Mouse (Mus musculus) liver, embryonic 14.5 days (tissue): ENCODE results near the gene Ttc5. TPM values are rescaled to one million over a fixed set of nuclear protein-coding genes. Genes with fewer than 3 reads are reported as not detected.
A peak's percentile ranks its signal among the peaks of the same experiment; 100 is the strongest.

Experiments
- ATAC-seq: fragments of 200-750 bp; cut with Nextera tagmentation; 2 replicates; pipeline ENCODE4 v1.8.0; 2017; ENCODE audit warnings: moderate number of reproducible peaks, mild to moderate bottlenecking, moderate library complexity; ENCODE audit not compliant: insufficient read depth
- DNase-seq, 3 experiments: peaks; one replicate each; pipeline ENCODE4 v3.0.0-alpha.2; 2012 to 2013; ENCODE audit warnings: low read depth in 3 of 3, low spot score in 3 of 3
- H3K27ac ChIP-seq: fragments of 300-500 bp; sonication (generic); 2 replicates; pipeline ENCODE4 v1.5.1; 2014; ENCODE audit warnings: moderate library complexity, mild to moderate bottlenecking, control low read depth, inconsistent platforms
- H3K27me3 ChIP-seq: fragments of 300-500 bp; sonication (generic); 2 replicates; pipeline ENCODE4 v1.6.1; 2014; ENCODE audit warnings: mild to moderate bottlenecking, low read length, moderate library complexity; ENCODE audit not compliant: control insufficient read depth, insufficient read depth
- H3K36me3 ChIP-seq: fragments of 300-500 bp; sonication (generic); replicated peaks from 2 replicates; pipeline ENCODE4 v1.6.1; 2014; ENCODE audit warnings: low read depth; ENCODE audit not compliant: control insufficient read depth, insufficient read depth
- H3K4me1 ChIP-seq, 2 experiments: fragments of 200-500 bp in 1 of 2; fragments of 300-500 bp in 1 of 2; sonication (generic) in 1 of 2; replicated peaks; 2 replicates each; pipeline ENCODE4 v1.6.1; 2012 to 2014; ENCODE audit warnings: antibody characterized with exemption in 1 of 2, inconsistent platforms in 1 of 2, low read length in 1 of 2; ENCODE audit not compliant: control insufficient read depth in 2 of 2, insufficient read depth in 2 of 2
- H3K4me2 ChIP-seq: fragments of 300-500 bp; sonication (generic); 2 replicates; pipeline ENCODE4 v1.6.1; 2014; ENCODE audit warnings: low read depth, mild to moderate bottlenecking, control low read depth, moderate library complexity
- H3K4me3 ChIP-seq, 2 experiments: fragments of 200-500 bp in 1 of 2; fragments of 300-500 bp in 1 of 2; sonication (generic) in 1 of 2; 2 replicates each; pipeline ENCODE4 v1.5.1; 2012 to 2014; ENCODE audit warnings: low read depth in 2 of 2, low read length in 2 of 2, mild to moderate bottlenecking in 2 of 2, control low read depth in 1 of 2, inconsistent platforms in 1 of 2, moderate library complexity in 1 of 2; ENCODE audit not compliant: insufficient read depth in 1 of 2
- H3K9ac ChIP-seq: fragments of 300-500 bp; sonication (generic); replicated peaks from 2 replicates; pipeline ENCODE4 v1.6.1; 2014; ENCODE audit warnings: mild to moderate bottlenecking, control low read depth, moderate library complexity
- H3K9me3 ChIP-seq: fragments of 300-500 bp; sonication (generic); 2 replicates; pipeline ENCODE4 v1.6.1; 2016; ENCODE audit warnings: low read length, mixed read lengths; ENCODE audit not compliant: control insufficient read depth
- CTCF ChIP-seq: IDR thresholded peaks from 2 replicates; pipeline ENCODE4 v1.5.1; 2016; ENCODE audit warnings: antibody characterized with exemption, low read depth, control low read depth
- EP300 ChIP-seq: IDR thresholded peaks from 2 replicates; pipeline ENCODE4 v1.6.1; 2016; ENCODE audit warnings: antibody characterized with exemption, low read depth
- WGBS: fragments of 180-500 bp; shearing (Covaris S2); extraction: QIAGEN DNeasy Blood & Tissue Kit; methylation state at CpG from one replicate; pipeline ENCODE4 v1.1.7; 2014; ENCODE audit not compliant: insufficient replicate concordance; 5-methylcytosine and 5-hydroxymethylcytosine counted together
- polyA plus RNA-seq, 2 experiments: library from polyadenylated mRNA; depleted of rRNA in 1 of 2; stranded (reverse) in 1 of 2; unstranded in 1 of 2; fragments of >200 nt; fragmentation: Nextera tagmentation in 1 of 2; extraction: Ambion mirVana in 1 of 2; gene quantifications; 2 replicates each; pipeline versions ENCODE4 v1.2.1 to v1.2.3; 2012 to 2014

Ttc5 gene
- polyA plus RNA-seq, 2 experiments = 10.8 to 19.8 TPM

DNA sequence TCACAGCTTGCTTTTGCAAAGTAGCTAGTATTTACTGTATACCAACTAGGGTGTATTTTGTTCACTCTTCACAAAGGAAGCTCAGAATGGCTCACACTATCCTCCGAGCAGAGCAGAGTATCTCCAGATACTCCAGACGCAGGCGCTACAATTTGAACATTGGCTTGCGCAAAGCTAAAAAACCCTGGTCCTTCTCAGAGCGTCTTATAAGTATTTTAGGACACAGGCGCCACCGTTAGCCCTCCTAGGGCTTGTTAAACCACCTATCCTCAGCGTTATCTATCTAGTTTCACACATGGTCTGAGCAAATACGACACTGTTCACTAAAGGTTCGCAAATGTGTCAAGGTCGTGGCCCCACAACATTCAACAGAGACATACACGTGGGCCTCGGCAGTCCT lies 19.4 kb upstream of the Ttc5 start:
- no peak for ATAC-seq
- Histone ChIP-seq H3K27me3 (no peaks in the 10 kb centered on the region), H3K4me1 (peaks cover 6 to 9% of the 10 kb centered on the region in 2 experiments), H3K4me2 (no peak overlapping the region), H3K36me3 (no peaks in the 10 kb centered on the region; the same call in 1 of the 2 replicates), H3K4me3 (no peak overlapping the region), H3K9me3 (no peaks in the 10 kb centered on the region), H3K9ac (no peak overlapping the region), H3K27ac (no peak overlapping the region)
- TF ChIP-seq EP300 (no peak), CTCF (no peak)
- no peak for DNase-seq
- 67% methylated on average over 13 of the region's 13 CpGs for WGBS

DNA sequence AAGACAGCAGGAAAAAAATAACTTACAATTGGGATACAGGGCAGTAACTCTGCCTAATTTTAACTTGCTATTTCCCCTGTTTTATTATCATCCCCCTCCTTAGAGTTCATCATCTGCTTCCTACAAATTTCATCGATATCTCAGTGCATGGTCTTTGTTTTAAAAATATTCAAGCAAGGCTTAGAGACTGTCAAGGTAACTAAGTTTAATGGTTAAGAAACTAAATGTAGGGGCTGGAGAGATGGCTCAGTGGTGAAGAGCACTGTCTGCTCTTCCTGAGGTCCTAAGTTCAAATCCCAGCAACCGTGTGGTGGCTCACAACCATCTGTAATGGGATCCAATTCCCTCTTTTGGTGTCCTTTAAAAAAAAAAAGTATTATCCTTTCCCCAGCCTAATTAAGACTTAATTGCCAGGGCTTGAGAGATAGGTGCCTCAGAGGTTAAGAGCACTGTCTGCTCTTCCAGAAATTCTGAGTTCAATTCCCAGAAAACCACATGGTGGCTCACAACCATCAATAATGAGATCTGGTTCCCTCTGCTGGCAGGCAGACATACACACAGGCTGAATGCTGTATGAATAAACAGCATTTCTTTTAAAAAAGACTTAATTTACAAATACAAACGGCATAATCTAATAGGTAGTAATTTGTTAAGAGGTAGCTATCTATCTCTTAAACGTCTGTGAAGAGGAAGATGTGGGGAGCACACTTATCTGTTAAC lies 17.7 kb upstream of the Ttc5 start:
- Histone ChIP-seq H3K9me3 (no peaks in the 10 kb centered on the region), H3K27ac (no peak overlapping the region), H3K36me3 (no peaks in the 10 kb centered on the region), H3K9ac (no peak overlapping the region), H3K27me3 (no peaks in the 10 kb centered on the region), H3K4me1 (peaks cover 2 to 7% of the 10 kb centered on the region in 2 experiments; a peak in 3 of 4 replicates), H3K4me2 (no peak overlapping the region), H3K4me3 (no peak overlapping the region)
- no peak for ATAC-seq
- 37% methylated on average over 4 of the region's 4 CpGs for whole genome bisulfite sequencing
- TF ChIP-seq CTCF = peak; percentile 51; the same call in 1 of the 2 replicates
- no peak for TF ChIP-seq EP300
- peak; percentile 52 to 67 (median 57) for DNase-seq

DNA sequence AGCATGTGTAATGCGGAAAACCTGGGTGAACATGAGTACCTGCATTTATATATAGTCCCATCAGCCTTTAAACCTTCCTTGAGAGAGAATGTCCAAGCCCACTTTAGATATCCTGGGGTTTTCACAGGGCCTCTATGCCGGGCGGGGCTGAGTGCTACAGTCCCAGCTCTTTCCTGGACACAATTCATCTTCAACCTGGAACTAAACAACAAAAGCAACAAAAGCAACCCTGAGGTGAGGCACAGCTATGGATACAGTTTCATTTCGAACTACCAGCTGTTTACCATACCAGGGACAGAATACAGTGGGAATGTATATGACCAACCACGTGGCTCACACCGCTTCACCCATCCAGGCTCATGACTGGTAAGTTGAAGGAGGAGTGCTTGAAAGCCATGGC lies 17.1 kb upstream of the Ttc5 start:
- Histone ChIP-seq H3K4me1 (peaks cover 2 to 7% of the 10 kb centered on the region in 2 experiments; a peak in 3 of 4 replicates), H3K4me2 (no peak overlapping the region), H3K9me3 (no peaks in the 10 kb centered on the region), H3K9ac (no peak overlapping the region; the same call in 1 of the 2 replicates), H3K4me3 (no peak overlapping the region), H3K27me3 (no peaks in the 10 kb centered on the region), H3K27ac (no peak overlapping the region), H3K36me3 (no peaks in the 10 kb centered on the region)
- DNase-seq (no peak), ATAC-seq (no peak)
- no peak for TF ChIP-seq CTCF
- TF ChIP-seq EP300 = no peak
- 77% methylated on average over 6 of the region's 6 CpGs for WGBS

DNA sequence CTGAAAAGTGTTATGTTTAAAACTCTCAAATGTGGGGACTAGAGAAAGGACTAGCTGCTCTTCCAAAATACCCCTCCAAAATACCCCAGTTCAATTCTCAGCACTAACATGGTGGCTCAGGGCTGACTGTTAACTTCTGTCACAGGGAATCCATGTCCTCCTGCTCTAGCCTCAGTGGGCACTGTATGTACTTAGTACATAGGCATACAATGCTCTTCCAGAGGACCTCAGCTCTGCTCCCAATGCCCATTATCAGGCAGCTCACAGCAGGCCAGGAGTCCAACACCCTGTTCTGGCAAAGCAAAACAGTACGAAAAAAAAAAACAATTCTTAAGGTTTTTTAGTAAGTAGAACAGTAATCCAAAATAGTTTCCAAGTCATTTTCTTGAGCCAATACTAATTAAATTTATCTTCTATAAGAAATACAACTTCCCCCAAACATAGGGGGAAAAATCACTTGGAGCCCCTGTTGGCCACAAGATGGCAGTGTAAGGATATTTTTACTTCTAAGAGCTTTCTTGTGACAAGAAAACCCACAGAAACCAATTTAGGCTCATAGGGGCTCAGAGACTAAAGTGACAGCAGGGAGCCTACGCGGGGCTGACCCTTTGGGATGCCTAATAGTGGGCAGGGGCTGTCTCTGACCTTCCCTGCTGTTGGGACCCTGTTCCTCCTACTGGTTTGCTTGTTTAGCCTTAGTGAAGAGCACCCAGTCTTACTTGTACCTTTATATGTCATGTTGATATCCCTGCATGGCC lies 14.4 kb upstream of the Ttc5 start:
- H3K9ac ChIP-seq = no peak overlapping the region
- H3K36me3 ChIP-seq = no peaks in the 10 kb centered on the region
- H3K27me3 ChIP-seq = no peaks in the 10 kb centered on the region
- no peaks in the 10 kb centered on the region for H3K9me3 ChIP-seq
- DNase-seq = peak in 2 of 3 experiments; percentile 51 to 58
- WGBS = 1% methylated on average over 3 of the region's 3 CpGs
- no peak overlapping the region for H3K27ac ChIP-seq
- ATAC-seq = no peak
- H3K4me1 ChIP-seq = peaks cover 2 to 5% of the 10 kb centered on the region in 2 experiments; a peak in 2 of 4 replicates
- TF ChIP-seq CTCF = peak; percentile 56; the same call in 1 of the 2 replicates
- no peak for TF ChIP-seq EP300
- H3K4me2 ChIP-seq = no peak overlapping the region
- no peak overlapping the region for H3K4me3 ChIP-seq

DNA sequence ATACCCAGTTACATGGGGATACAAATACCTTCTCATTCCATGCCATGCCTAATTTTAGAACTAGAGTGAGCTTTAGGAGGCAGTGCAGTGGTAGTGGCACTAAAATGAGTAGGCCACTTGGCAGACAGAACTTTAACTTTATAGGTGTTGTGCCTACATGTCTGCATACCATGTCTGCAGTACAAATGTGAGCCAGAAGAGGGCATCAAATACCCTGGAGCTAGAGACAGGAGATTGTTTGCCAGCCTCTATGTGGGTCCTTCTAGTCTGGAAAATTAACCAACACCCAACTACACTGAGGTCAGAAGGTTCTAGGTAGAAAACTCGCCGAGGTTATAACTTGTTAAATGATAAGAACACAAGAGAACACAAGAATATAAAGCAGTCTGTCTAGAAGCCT lies 13.2 kb upstream of the Ttc5 start:
- Histone ChIP-seq H3K4me1 (peaks cover 2 to 5% of the 10 kb centered on the region in 2 experiments; a peak in 2 of 4 replicates), H3K9ac (no peak overlapping the region), H3K27ac (no peak overlapping the region), H3K4me2 (no peak overlapping the region), H3K4me3 (no peak overlapping the region), H3K36me3 (no peaks in the 10 kb centered on the region), H3K9me3 (no peaks in the 10 kb centered on the region), H3K27me3 (no peaks in the 10 kb centered on the region)
- no peak for DNase-seq
- peak; percentile 57; the same call in 1 of the 2 replicates for TF ChIP-seq CTCF
- TF ChIP-seq EP300 = no peak
- ATAC-seq = no peak
- WGBS = 45% methylated on average over 2 of the region's 2 CpGs
